Mouse (Mus musculus) large intestine, adult 2 months (tissue): ENCODE data around the gene Smurf2. TPM values are rescaled to one million over a fixed set of nuclear protein-coding genes. Genes with fewer than 3 reads are reported as not detected.
A peak's percentile ranks its signal among the peaks of the same experiment; 100 is the strongest.

Experiments used
- DNase-seq: peaks from one replicate; pipeline ENCODE4 v3.0.0-alpha.2; 2012; ENCODE audit warnings: low read depth, low spot score
- WGBS: fragments of 180-500 bp; shearing (Covaris S2); methylation state at CpG from one replicate; pipeline ENCODE4 v1.1.7; 2018; 5-methylcytosine and 5-hydroxymethylcytosine counted together
- polyA plus RNA-seq: library from polyadenylated mRNA; depleted of rRNA; stranded (reverse); fragments of >200 nt; gene quantifications from 2 replicates; pipeline ENCODE4 v1.2.3, GENCODE M21; 2012; rRNA removed

Smurf2 gene
- polyA plus RNA-seq, 1 experiment: 8.7 TPM

DNA sequence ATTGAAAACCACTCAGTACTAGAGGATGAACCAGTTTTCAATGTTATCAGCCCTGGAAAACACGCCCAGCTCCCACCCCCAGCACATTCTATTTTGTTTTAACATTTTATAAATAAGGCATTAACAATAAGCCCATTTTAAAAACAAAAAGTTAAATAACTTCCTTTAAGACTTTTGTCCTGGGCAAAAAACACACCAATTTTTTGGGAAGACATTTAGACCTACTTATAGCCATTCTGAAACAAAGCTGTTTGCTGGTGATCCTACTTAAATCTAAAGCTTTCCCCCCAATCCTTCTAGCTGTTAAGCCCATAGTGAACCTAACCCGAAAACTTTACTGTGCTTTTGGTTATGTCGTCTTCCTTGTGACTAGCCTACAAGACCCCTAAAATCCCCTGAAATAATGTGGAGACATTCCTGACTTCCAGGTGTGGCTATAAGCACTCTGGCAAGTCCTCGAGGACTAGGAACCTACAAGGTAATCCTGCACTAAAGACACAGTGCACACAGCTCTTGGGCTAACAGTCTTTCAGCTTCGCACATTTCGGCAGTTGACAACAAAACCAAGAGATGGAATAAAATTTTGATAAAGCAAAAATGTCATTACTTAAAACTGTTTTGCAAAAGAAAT, 139.8 kb downstream of the Smurf2 start:
- DNase-seq: no peak
- WGBS: 57% methylated on average over 6 of the region's 6 CpGs

GRCm38 (mm10) chr11:106780089-106780425, 140.5 kb downstream of the Smurf2 start:
- DNase-seq: no peak
- 41% methylated on average over 4 of the region's 4 CpGs for WGBS

DNA sequence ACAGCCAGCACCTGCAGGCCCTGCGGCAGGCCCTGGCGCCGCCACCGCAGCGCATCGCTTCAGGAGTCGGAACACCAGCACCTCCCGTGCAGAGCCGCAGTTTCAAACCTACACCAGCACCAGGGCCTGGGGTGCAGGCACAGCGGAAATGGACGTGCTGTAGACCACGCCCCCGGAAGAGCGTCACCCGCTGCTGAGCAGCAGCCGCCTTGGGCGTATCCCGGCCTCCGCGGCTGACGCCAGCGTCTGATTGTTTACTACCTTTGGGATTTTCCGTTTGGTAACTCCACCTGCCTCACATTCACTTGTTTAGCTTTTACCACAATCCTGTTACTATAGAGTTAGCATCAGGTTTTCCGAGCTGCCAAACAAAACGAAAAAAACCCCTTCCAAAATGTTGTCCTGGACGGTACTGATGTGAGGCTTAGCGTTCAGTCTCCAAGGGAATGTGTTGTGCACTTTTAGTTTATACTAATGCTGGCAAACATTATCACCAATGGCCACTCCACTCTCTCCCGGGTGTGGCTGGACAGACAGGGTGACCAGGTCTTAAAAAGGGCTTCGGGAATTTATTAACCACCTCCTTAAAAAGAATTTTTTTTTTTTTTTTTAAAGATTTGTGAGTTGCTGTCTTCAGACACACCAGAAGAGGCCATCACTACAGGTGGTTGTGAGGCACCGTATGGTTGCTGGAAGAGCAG, 141.0 kb downstream of the Smurf2 start, which contains the start of gene Polg2:
TSS of gene Polg2 (minus strand) at position 150 of the 701 bp plus-strand sequence.
- WGBS: under 1% methylated on average over 30 of the region's 30 CpGs
- peak; percentile 86 for DNase-seq

GRCm38 (mm10) chr11:106778589-106779387, 141.7 kb downstream of the Smurf2 start:
- under 1% methylated on average over 39 of the region's 39 CpGs for whole genome bisulfite sequencing
- no peak for DNase-seq

GRCm38 (mm10) chr11:106778132-106778531, 142.4 kb downstream of the Smurf2 start:
- WGBS: 55% methylated on average over 7 of the region's 7 CpGs
- no peak for DNase-seq

DNA sequence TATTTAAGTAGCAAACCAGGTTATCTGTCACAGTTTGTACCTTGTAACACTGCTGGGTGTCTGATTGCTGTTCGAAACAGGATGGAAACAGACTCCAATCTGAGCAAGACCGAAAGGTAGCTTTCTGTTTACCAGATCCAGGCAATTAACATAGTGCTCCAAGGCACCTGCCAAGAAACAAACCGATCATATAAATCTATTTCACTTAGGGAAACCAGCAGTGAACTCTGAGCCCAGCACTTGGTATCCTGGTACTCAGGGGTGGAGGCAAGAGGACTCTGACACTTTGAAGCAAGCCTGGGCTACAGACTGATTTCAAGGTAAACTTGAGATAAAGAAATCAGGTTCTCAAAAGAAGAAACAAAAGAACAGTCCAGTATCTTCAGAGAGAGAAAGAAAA, 143.1 kb downstream of the Smurf2 start:
- 31% methylated on average over 3 of the region's 3 CpGs for WGBS
- DNase-seq: peak; percentile 76

- 35% methylated on average over 4 of the region's 4 CpGs for WGBS
- DNase-seq: no peak
Measured at GRCm38 (mm10) chr11:106776960-106777359, 143.6 kb downstream of the Smurf2 start.

- WGBS: 95% methylated on average over 9 of the region's 9 CpGs
- DNase-seq: no peak
Measured at GRCm38 (mm10) chr11:106773061-106773460, 147.5 kb downstream of the Smurf2 start.

DNA sequence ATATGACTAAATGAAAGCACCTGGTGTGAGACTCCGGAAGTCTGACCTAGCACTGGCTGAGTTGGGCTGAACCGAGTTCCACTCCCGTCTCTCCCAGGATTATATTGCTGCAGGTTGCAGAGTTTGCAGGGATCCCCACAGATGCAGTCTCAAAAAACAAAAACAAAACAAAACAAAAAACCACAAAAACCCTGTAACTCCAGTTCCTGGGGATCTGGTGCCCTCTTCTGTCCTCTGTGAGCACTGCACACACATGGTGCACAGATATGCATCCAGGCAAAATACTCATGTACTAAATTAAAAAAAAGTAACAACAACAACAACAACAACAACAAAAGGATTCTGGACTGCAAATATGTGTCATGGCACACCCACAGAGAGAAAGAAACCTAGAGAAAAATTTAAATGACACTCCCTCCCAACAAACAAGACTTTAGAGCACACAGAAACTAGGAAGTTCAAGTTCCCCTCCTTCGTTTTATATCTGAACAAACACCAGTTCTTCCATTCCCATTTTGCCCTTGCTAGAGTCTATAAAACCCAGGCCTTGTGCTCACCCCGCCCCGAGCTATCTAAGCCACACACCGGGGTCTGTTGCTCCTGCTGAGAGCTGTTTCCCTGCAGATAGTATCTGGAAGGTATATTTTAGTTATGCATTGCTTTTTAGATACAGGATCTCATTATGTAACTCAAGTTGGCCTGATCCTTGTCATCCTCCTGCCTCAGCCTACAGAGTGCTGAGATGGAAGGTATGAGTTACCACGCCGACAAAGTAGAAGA, 150.1 kb downstream of the Smurf2 start:
- WGBS: 71% methylated on average over 9 of the region's 9 CpGs

More for the DNA sequence above, 150.1 kb downstream of the Smurf2 start:
- no peak for DNase-seq

Other genes starting within 250 kb of the Smurf2 start
- gene Pecam1, start 170.1 kb downstream of the Smurf2 start, polyA plus RNA-seq: 15.8 and 21.1 TPM in 2 replicates
- gene Milr1, start 169.5 kb downstream of the Smurf2 start, polyA plus RNA-seq: 1.3 and 1.7 TPM in 2 replicates
- gene Polg2, start 141.2 kb downstream of the Smurf2 start, polyA plus RNA-seq: 5.6 and 8.3 TPM in 2 replicates
- gene Ddx5, start 131.5 kb downstream of the Smurf2 start, polyA plus RNA-seq: 146 and 237 TPM in 2 replicates
- gene Cep95, start 131.5 kb downstream of the Smurf2 start, polyA plus RNA-seq: 1.9 and 2.3 TPM in 2 replicates
- 48.5 and 53.4 TPM in 2 replicates for gene Kpna2, start 78.8 kb upstream of the Smurf2 start, polyA plus RNA-seq
- 0.78 and 1.5 TPM in 2 replicates for gene 1810010H24Rik, start 105.0 kb upstream of the Smurf2 start, polyA plus RNA-seq
- gene Bptf, start 211.4 kb upstream of the Smurf2 start, polyA plus RNA-seq: 11.2 and 16.7 TPM in 2 replicates